Mouse (Mus musculus): ENCODE measurements at regions not wholly inside any gene's neighbourhood (a gene's known extent, or its start where the extent isn't known, plus 50 kb on each side); places are given as distances from the start of the nearest gene placed in this dataset.

GRCm38 (mm10) chr5:76423593-76423992 lies 60.0 kb upstream of the Nmu start:
- no peak for DNase-seq (ENCODE audit: extremely low read depth, low read depth, low spot score)
- Histone ChIP-seq H3K4me3 (ENCODE audit: insufficient read depth, low read depth, low read length) (no peak overlapping the region), H3K27me3 (ENCODE audit: control insufficient read depth, insufficient read depth, low read length) (no peaks in the 10 kb centered on the region), H3K9ac (ENCODE audit: low read depth, low read length) (no peak overlapping the region), H3K79me2 (ENCODE audit: control insufficient read depth, insufficient read depth, low read length) (no peaks in the 10 kb centered on the region), H3K27ac (replicated peaks; ENCODE audit: insufficient read depth, low read depth, low read length) (no peak overlapping the region), H3K4me1 (ENCODE audit: control insufficient read depth, insufficient read depth, low read length) (no peaks in the 10 kb centered on the region), H3K36me3 (ENCODE audit: control insufficient read depth, insufficient read depth, low read length) (no peaks in the 10 kb centered on the region)
- TF ChIP-seq POLR2A (IDR thresholded peaks at IDR 0.05; ENCODE audit: extremely low read depth, insufficient read depth, low read length) (no peak), CTCF (IDR thresholded peaks at IDR 0.05; ENCODE audit: low read depth, low read length) (no peak)
- 99% methylated on average over 5 of the region's 5 CpGs for WGBS

- TF ChIP-seq CTCF (IDR thresholded peaks at IDR 0.05; ENCODE audit: low read depth, low read length), result no peak
- no peak for TF ChIP-seq POLR2A (IDR thresholded peaks at IDR 0.05; ENCODE audit: extremely low read depth, insufficient read depth, low read length)
- Histone ChIP-seq H3K79me2 (ENCODE audit: control insufficient read depth, insufficient read depth, low read length) (no peaks in the 10 kb centered on the region), H3K4me3 (ENCODE audit: insufficient read depth, low read depth, low read length) (no peak overlapping the region), H3K27ac (replicated peaks; ENCODE audit: insufficient read depth, low read depth, low read length) (no peak overlapping the region), H3K27me3 (ENCODE audit: control insufficient read depth, insufficient read depth, low read length) (no peaks in the 10 kb centered on the region), H3K9ac (ENCODE audit: low read depth, low read length) (no peak overlapping the region), H3K36me3 (ENCODE audit: control insufficient read depth, insufficient read depth, low read length) (no peaks in the 10 kb centered on the region), H3K4me1 (ENCODE audit: control insufficient read depth, insufficient read depth, low read length) (no peaks in the 10 kb centered on the region)
- WGBS, result 86% methylated on average over 2 of the region's 2 CpGs
- no peak for DNase-seq (ENCODE audit: extremely low read depth, low read depth, low spot score)
Observed at GRCm38 (mm10) chr5:76425680-76426079, 58.2 kb upstream of the Gm7271 start.

- no peak overlapping the region for H3K4me3 ChIP-seq (ENCODE audit: insufficient read depth, low read depth, low read length)
- H3K27me3 ChIP-seq (ENCODE audit: control insufficient read depth, insufficient read depth, low read length), result no peaks in the 10 kb centered on the region
- H3K79me2 ChIP-seq (ENCODE audit: control insufficient read depth, insufficient read depth, low read length), result no peaks in the 10 kb centered on the region
- H3K36me3 ChIP-seq (ENCODE audit: control insufficient read depth, insufficient read depth, low read length), result no peaks in the 10 kb centered on the region
- TF ChIP-seq POLR2A (IDR thresholded peaks at IDR 0.05; ENCODE audit: extremely low read depth, insufficient read depth, low read length), result no peak
- no peak for TF ChIP-seq CTCF (IDR thresholded peaks at IDR 0.05; ENCODE audit: low read depth, low read length)
- H3K9ac ChIP-seq (ENCODE audit: low read depth, low read length), result no peak overlapping the region
- no peak for DNase-seq (ENCODE audit: extremely low read depth, low read depth, low spot score)
- H3K4me1 ChIP-seq (ENCODE audit: control insufficient read depth, insufficient read depth, low read length), result no peaks in the 10 kb centered on the region
- no peak overlapping the region for H3K27ac ChIP-seq (replicated peaks; ENCODE audit: insufficient read depth, low read depth, low read length)
- WGBS, result 89% methylated on average over 3 of the region's 3 CpGs
Observed at GRCm38 (mm10) chr5:76427581-76427980, 56.3 kb upstream of the Gm7271 start.

GRCm38 (mm10) chr5:76429441-76429840 lies 54.4 kb upstream of the Gm7271 start:
- Histone ChIP-seq H3K79me2 (ENCODE audit: control insufficient read depth, insufficient read depth, low read length) (no peaks in the 10 kb centered on the region), H3K4me3 (ENCODE audit: insufficient read depth, low read depth, low read length) (no peak overlapping the region), H3K4me1 (ENCODE audit: control insufficient read depth, insufficient read depth, low read length) (no peaks in the 10 kb centered on the region), H3K27me3 (ENCODE audit: control insufficient read depth, insufficient read depth, low read length) (no peaks in the 10 kb centered on the region), H3K36me3 (ENCODE audit: control insufficient read depth, insufficient read depth, low read length) (no peaks in the 10 kb centered on the region), H3K27ac (replicated peaks; ENCODE audit: insufficient read depth, low read depth, low read length) (no peak overlapping the region), H3K9ac (ENCODE audit: low read depth, low read length) (no peak overlapping the region)
- TF ChIP-seq POLR2A (IDR thresholded peaks at IDR 0.05; ENCODE audit: extremely low read depth, insufficient read depth, low read length), result no peak
- TF ChIP-seq CTCF (IDR thresholded peaks at IDR 0.05; ENCODE audit: low read depth, low read length), result no peak
- 84% methylated on average over 5 of the region's 5 CpGs for WGBS
- no peak for DNase-seq (ENCODE audit: extremely low read depth, low read depth, low spot score)

GRCm38 (mm10) chr5:76433623-76434022 lies 50.2 kb upstream of the Gm7271 start:
- Histone ChIP-seq H3K27ac (replicated peaks; ENCODE audit: insufficient read depth, low read depth, low read length) (no peak overlapping the region), H3K4me1 (ENCODE audit: control insufficient read depth, insufficient read depth, low read length) (no peaks in the 10 kb centered on the region), H3K27me3 (ENCODE audit: control insufficient read depth, insufficient read depth, low read length) (no peaks in the 10 kb centered on the region), H3K9ac (ENCODE audit: low read depth, low read length) (no peak overlapping the region), H3K79me2 (ENCODE audit: control insufficient read depth, insufficient read depth, low read length) (no peaks in the 10 kb centered on the region), H3K4me3 (ENCODE audit: insufficient read depth, low read depth, low read length) (no peak overlapping the region), H3K36me3 (ENCODE audit: control insufficient read depth, insufficient read depth, low read length) (no peaks in the 10 kb centered on the region)
- no peak for TF ChIP-seq POLR2A (IDR thresholded peaks at IDR 0.05; ENCODE audit: extremely low read depth, insufficient read depth, low read length)
- no peak for TF ChIP-seq CTCF (IDR thresholded peaks at IDR 0.05; ENCODE audit: low read depth, low read length)
- WGBS, result 80% methylated on average over 2 of the region's 2 CpGs
- no peak for DNase-seq (ENCODE audit: extremely low read depth, low read depth, low spot score)

Data from liver, adult 2 months (tissue).